In genomic region chr2:27883276-27883675, GRCm38 (mm10) we compare ENCODE assay signal across 24 mouse cellular contexts. TPM values are rescaled to one million over a fixed set of nuclear protein-coding genes. Genes with fewer than 3 reads are reported as not detected.
A peak's percentile ranks its signal among the peaks of the same experiment; 100 is the strongest.
DNase-seq lines count a peak whose midpoint lies in the region; ATAC-seq and TF ChIP-seq lines count a peak whose summit lies in the region.
"Had no signal": no experiment of that assay in that cellular context is flagged by ENCODE, and none has a peak within 500 bp of the region (broad histone marks: within the 10 kb centered on the region; RNA-seq: fewer than 3 reads in every experiment).

No protein-coding gene starts in this region.

- peaks cover 45% of the 10 kb centered on the region for H3K4me1 ChIP-seq in heart, embryonic 12.5 days (replicated peaks)
- H3K4me1 ChIP-seq in hindbrain, embryonic 10.5 days (replicated peaks): peaks cover 44% of the 10 kb centered on the region
- peaks cover 18% of the 10 kb centered on the region for H3K4me1 ChIP-seq in hindbrain, embryonic 11.5 days (replicated peaks; ENCODE audit: control insufficient read depth, insufficient read depth, low read length)
- H3K4me1 ChIP-seq in limb, embryonic 14.5 days (ENCODE audit: control insufficient read depth, insufficient read depth, low read length): peaks cover 19% of the 10 kb centered on the region

- DNase-seq in gastrocnemius, adult 2 months: peak; percentile 54
- no peak for DNase-seq in gastrocnemius, postnatal 14 days
- peak; percentile 94 for DNase-seq in heart, adult 11 months
- no peak for DNase-seq in hindbrain, embryonic 10.5 days (ENCODE audit: low spot score)
- no peak for DNase-seq in hindbrain, embryonic 11.5 days (ENCODE audit: low spot score)
- DNase-seq in limb, embryonic 14.5 days (ENCODE audit: low spot score): no peak
- no peak for DNase-seq in kidney, postnatal 36 days
- DNase-seq: adrenal gland, adult 8-10 months; adrenal gland, postnatal 14 days; adrenal gland, postnatal 36 days; B cell, adult 2 months; cerebellum, adult 11-12 months; cerebellum, adult 2 months; cerebellum, adult 9-10 months; cerebellum, postnatal 10 days; cerebellum, postnatal 25 days had no signal

- no peaks in the 10 kb centered on the region; the same call in 1 of the 2 replicates for H3K27me3 ChIP-seq in heart, embryonic 12.5 days (replicated peaks)
- peaks cover 30% of the 10 kb centered on the region for H3K27me3 ChIP-seq in hindbrain, embryonic 10.5 days (ENCODE audit: insufficient read depth, poor library complexity, severe bottlenecking)
- peaks cover 11% of the 10 kb centered on the region for H3K27me3 ChIP-seq in hindbrain, embryonic 11.5 days (ENCODE audit: control insufficient read depth, insufficient read depth, low read length)
- H3K27me3 ChIP-seq in limb, embryonic 14.5 days (ENCODE audit: control insufficient read depth, insufficient read depth, low read length): no peaks in the 10 kb centered on the region
- H3K27me3 ChIP-seq: embryonic facial prominence, embryonic 12.5 days; Patski had no signal

- no peak overlapping the region for H3K27ac ChIP-seq in gastrocnemius, adult 2 months
- H3K27ac ChIP-seq in heart, embryonic 12.5 days (ENCODE audit: poor library complexity, severe bottlenecking): no peak overlapping the region
- H3K27ac ChIP-seq in hindbrain, embryonic 10.5 days: 0 out of 2 replicates have a peak overlapping the region, but pooled peaks have one; percentile 23
- no peak overlapping the region for H3K27ac ChIP-seq in hindbrain, embryonic 11.5 days (ENCODE audit: low read depth, low read length)
- H3K27ac ChIP-seq in limb, embryonic 14.5 days (replicated peaks; ENCODE audit: low read depth, low read length): 0 out of 2 replicates have a peak overlapping the region, but pooled peaks have one; percentile 26
- H3K27ac ChIP-seq: embryonic facial prominence, embryonic 10.5 days; embryonic facial prominence, embryonic 12.5 days; forebrain, embryonic 13.5 days had no signal

- H3K4me3 ChIP-seq in gastrocnemius, adult 2 months: no peak overlapping the region
- no peak overlapping the region for H3K4me3 ChIP-seq in heart, embryonic 12.5 days
- H3K4me3 ChIP-seq in hindbrain, embryonic 10.5 days: no peak overlapping the region
- no peak overlapping the region for H3K4me3 ChIP-seq in hindbrain, embryonic 11.5 days (ENCODE audit: low read depth, low read length)
- no peak overlapping the region for H3K4me3 ChIP-seq in limb, embryonic 14.5 days (replicated peaks; ENCODE audit: low read length)
- H3K4me3 ChIP-seq: embryonic facial prominence, embryonic 10.5 days; embryonic facial prominence, embryonic 12.5 days; forebrain, embryonic 13.5 days had no signal

- H3K4me2 ChIP-seq in heart, embryonic 12.5 days: no peak overlapping the region
- no peak overlapping the region for H3K4me2 ChIP-seq in hindbrain, embryonic 11.5 days (replicated peaks; ENCODE audit: low read depth, low read length)
- no peak overlapping the region for H3K4me2 ChIP-seq in limb, embryonic 14.5 days (replicated peaks; ENCODE audit: low read depth, low read length, severe bottlenecking)
- H3K4me2 ChIP-seq: embryonic facial prominence, embryonic 12.5 days; forebrain, embryonic 13.5 days had no signal

- intact Hi-C loops in gastrocnemius, adult 2 months (cut with DNase I): loop anchor here (10.0 kb wide), 1 partner anchor 338 kb away; no protein-coding TSS in a partner anchor
- intact Hi-C loops in gastrocnemius, postnatal 14 days (cut with DNase I; ENCODE audit: low total_unique reads): loop anchor here (10.0 kb wide), 1 partner anchor 338 kb away; no protein-coding TSS in a partner anchor

- 64% methylated on average over 7 of the region's 7 CpGs for whole genome bisulfite sequencing in heart, embryonic 12.5 days
- WGBS in hindbrain, embryonic 10.5 days: 83% methylated on average over 7 of the region's 7 CpGs
- 77% methylated on average over 7 of the region's 7 CpGs for WGBS in hindbrain, embryonic 11.5 days
- 49% methylated on average over 7 of the region's 7 CpGs for WGBS in limb, embryonic 14.5 days

- H3K36me3 ChIP-seq in heart, embryonic 12.5 days: no peaks in the 10 kb centered on the region
- H3K36me3 ChIP-seq in hindbrain, embryonic 10.5 days: no peaks in the 10 kb centered on the region
- no peaks in the 10 kb centered on the region for H3K36me3 ChIP-seq in hindbrain, embryonic 11.5 days (ENCODE audit: control insufficient read depth, insufficient read depth, low read length)
- H3K36me3 ChIP-seq in limb, embryonic 14.5 days (ENCODE audit: control insufficient read depth, insufficient read depth, low read length): no peaks in the 10 kb centered on the region
- H3K36me3 ChIP-seq: embryonic facial prominence, embryonic 10.5 days; embryonic facial prominence, embryonic 12.5 days; G1E had no signal

- TF ChIP-seq CTCF in gastrocnemius, adult 2 months (IDR thresholded peaks at IDR 0.05): no peak

- no peak for TF ChIP-seq POLR2A in limb, embryonic 14.5 days (IDR thresholded peaks at IDR 0.05; ENCODE audit: borderline replicate concordance, extremely low read depth, insufficient read depth, insufficient read length)

- H3K9me3 ChIP-seq in heart, embryonic 12.5 days (replicated peaks): no peaks in the 10 kb centered on the region
- H3K9me3 ChIP-seq in hindbrain, embryonic 10.5 days: no peaks in the 10 kb centered on the region
- H3K9me3 ChIP-seq in hindbrain, embryonic 11.5 days (ENCODE audit: control insufficient read depth, low read length): no peaks in the 10 kb centered on the region
- H3K9me3 ChIP-seq in limb, embryonic 14.5 days (ENCODE audit: control insufficient read depth, low read length): no peaks in the 10 kb centered on the region
- H3K9me3 ChIP-seq: embryonic facial prominence, embryonic 10.5 days; embryonic facial prominence, embryonic 12.5 days; forebrain, embryonic 13.5 days; G1E had no signal

- ATAC-seq in heart, embryonic 12.5 days (ENCODE audit: insufficient number of reproducible peaks, low FRiP score): no peak
- ATAC-seq in hindbrain, embryonic 11.5 days (ENCODE audit: low FRiP score): no peak
- no peak for ATAC-seq in limb, embryonic 14.5 days (ENCODE audit: low FRiP score, low read depth)
- ATAC-seq: activated CD4-positive, CD25-positive, alpha-beta regulatory T cell, adult 4 months; CD4-positive, CD25-positive, alpha-beta regulatory T cell, adult 4 months; forebrain, embryonic 13.5 days; Patski had no signal

- no peak overlapping the region for H3K9ac ChIP-seq in heart, embryonic 12.5 days
- H3K9ac ChIP-seq in hindbrain, embryonic 11.5 days (ENCODE audit: low read depth, low read length): no peak overlapping the region
- no peak overlapping the region for H3K9ac ChIP-seq in limb, embryonic 14.5 days (ENCODE audit: low read depth, low read length, severe bottlenecking)
- H3K9ac ChIP-seq: embryonic facial prominence, embryonic 12.5 days; forebrain, embryonic 13.5 days had no signal

RNA-seq across cellular contexts. Expression of gene Col5a1, which starts 2.9 kb away (rescaled TPM):
- 10 to 100 TPM; 15.9 to 20.9 TPM for total RNA-seq in gastrocnemius, adult 2 months (2021)
- total RNA-seq in gastrocnemius, postnatal 14 days (2021): 100 to 1,000 TPM; 124 to 170 TPM
- polyA plus RNA-seq in heart, embryonic 12.5 days (2016; fragmentation: Nextera tagmentation; extraction: Ambion mirVana): 53.3 and 54.7 TPM in 2 replicates
- 21.2 and 25.6 TPM in 2 replicates for polyA plus RNA-seq in hindbrain, embryonic 10.5 days (2016; fragmentation: Nextera tagmentation; extraction: Ambion mirVana)
- polyA plus RNA-seq in hindbrain, embryonic 11.5 days (2014; fragmentation: Nextera tagmentation; extraction: Ambion mirVana): 21.4 and 29.0 TPM in 2 replicates
- polyA plus RNA-seq in limb, embryonic 14.5 days (2012; rRNA removed): 298 and 304 TPM in 2 replicates
- polyA plus RNA-seq in limb, embryonic 14.5 days (2014; fragmentation: Nextera tagmentation; extraction: Ambion mirVana): 256 and 260 TPM in 2 replicates
- polyA plus RNA-seq: activated CD4-positive, CD25-positive, alpha-beta regulatory T cell, adult 4 months; CD4-positive, CD25-positive, alpha-beta regulatory T cell, adult 4 months had no signal

Comparison
In these comparisons a context has a peak if more than half of its experiments do, and no peak if none do; other contexts are left out.
1. DNase-seq: peak in gastrocnemius, adult 2 months (single experiment) and heart, adult 11 months (single experiment); none in gastrocnemius, postnatal 14 days (single experiment), hindbrain, embryonic 10.5 days (single experiment), hindbrain, embryonic 11.5 days (single experiment), limb, embryonic 14.5 days (single experiment) and kidney, postnatal 36 days (0 of 2).
2. H3K27ac ChIP-seq: peak in hindbrain, embryonic 10.5 days (single experiment) and limb, embryonic 14.5 days (single experiment); none in gastrocnemius, adult 2 months (single experiment), heart, embryonic 12.5 days (single experiment) and hindbrain, embryonic 11.5 days (single experiment).